Mouse (Mus musculus) heart, adult 2 months (tissue): ENCODE measurements around the gene Slc30a1.

ENCODE experiments used
- CTCF ChIP-seq: fragments of 200-600 bp; IDR thresholded peaks from 2 replicates; pipeline ENCODE4 v1.8.1; 2022; ENCODE audit warnings: antibody characterized with exemption, mild to moderate bottlenecking, moderate library complexity
- EP300 ChIP-seq: fragments of 200-500 bp; IDR thresholded peaks from 2 replicates; pipeline ENCODE4 v1.6.1; 2011; ENCODE audit warnings: low read depth, low read length, control low read depth; ENCODE audit not compliant: insufficient read depth
- POLR2A ChIP-seq: fragments of 200-500 bp; IDR thresholded peaks from 2 replicates; pipeline ENCODE4 v1.6.1; 2011; ENCODE audit warnings: mild to moderate bottlenecking, low read depth, low read length, control low read depth; ENCODE audit not compliant: insufficient read depth

DNA sequence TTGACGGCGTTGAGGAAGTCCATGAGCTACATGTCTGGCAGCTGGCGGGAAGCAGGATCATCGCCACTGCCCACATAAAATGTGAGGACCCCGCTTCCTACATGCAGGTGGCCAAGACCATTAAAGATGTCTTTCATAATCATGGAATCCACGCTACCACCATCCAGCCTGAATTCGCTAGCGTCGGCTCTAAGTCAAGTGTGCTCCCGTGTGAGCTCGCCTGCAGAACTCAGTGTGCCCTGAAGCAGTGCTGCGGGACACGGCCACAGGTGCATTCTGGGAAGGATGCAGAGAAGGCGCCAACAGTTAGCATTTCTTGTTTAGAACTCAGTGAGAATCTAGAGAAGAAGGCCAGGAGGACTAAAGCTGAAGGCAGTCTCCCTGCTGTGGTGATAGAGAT lies 2.7 kb downstream of the Slc30a1 start:
- no peak for TF ChIP-seq CTCF
- no peak for TF ChIP-seq POLR2A
- TF ChIP-seq EP300 = no peak
